Mouse (Mus musculus) forebrain, embryonic 11.5 days (tissue): Measurements from ENCODE around the gene Cyct. TPM values are rescaled to one million over a fixed set of nuclear protein-coding genes. Genes with fewer than 3 reads are reported as not detected.

Source experiments
- ATAC-seq: fragments of 200-750 bp; cut with Nextera tagmentation; replicated peaks from 2 replicates; pipeline ENCODE4 v1.8.0; 2017; ENCODE audit warnings: moderate TSS enrichment; ENCODE audit not compliant: low FRiP score
- DNase-seq: peaks from one replicate; pipeline ENCODE4 v3.0.0-alpha.2; 2017; ENCODE audit warnings: low spot score
- H3K27ac ChIP-seq: fragments of 300-500 bp; sonication (generic); 2 replicates; pipeline ENCODE4 v1.5.1; 2014; ENCODE audit warnings: low read depth, low read length
- H3K27me3 ChIP-seq: fragments of 300-500 bp; sonication (generic); 2 replicates; pipeline ENCODE4 v1.6.1; 2014; ENCODE audit warnings: mild to moderate bottlenecking, low read length, mixed read lengths; ENCODE audit not compliant: control insufficient read depth, insufficient read depth
- H3K36me3 ChIP-seq: fragments of 300-500 bp; sonication (generic); 2 replicates; pipeline ENCODE4 v1.6.1; 2014; ENCODE audit warnings: mild to moderate bottlenecking, low read length, moderate library complexity, mixed read lengths; ENCODE audit not compliant: control insufficient read depth, insufficient read depth
- H3K4me1 ChIP-seq: fragments of 300-500 bp; sonication (generic); replicated peaks from 2 replicates; pipeline ENCODE4 v1.6.1; 2014; ENCODE audit warnings: low read length, mixed read lengths; ENCODE audit not compliant: control insufficient read depth, insufficient read depth
- H3K4me2 ChIP-seq: fragments of 300-500 bp; sonication (generic); 2 replicates; pipeline ENCODE4 v1.6.1; 2014; ENCODE audit warnings: low read depth, mild to moderate bottlenecking, low read length, moderate library complexity, mixed read lengths; ENCODE audit not compliant: severe bottlenecking
- H3K4me3 ChIP-seq: fragments of 300-500 bp; sonication (generic); 2 replicates; pipeline ENCODE4 v1.5.1; 2014; ENCODE audit warnings: low read depth, low read length
- H3K9ac ChIP-seq: fragments of 300-500 bp; sonication (generic); 2 replicates; pipeline ENCODE4 v1.6.1; 2014; ENCODE audit warnings: low read length
- H3K9me3 ChIP-seq: fragments of 300-500 bp; sonication (generic); 2 replicates; pipeline ENCODE4 v1.6.1; 2016; ENCODE audit warnings: low read length, mixed read lengths; ENCODE audit not compliant: control insufficient read depth
- WGBS: fragments of 180-500 bp; shearing (Covaris S2); extraction: QIAGEN DNeasy Blood & Tissue Kit; methylation state at CpG from one replicate; pipeline ENCODE4 v1.1.7; 2014; 5-methylcytosine and 5-hydroxymethylcytosine counted together
- polyA plus RNA-seq: library from polyadenylated mRNA; unstranded; fragments of >200 nt; fragmentation: Nextera tagmentation; extraction: Ambion mirVana; gene quantifications from 2 replicates; pipeline ENCODE4 v1.2.1, GENCODE M21; 2014

Gene Cyct
- polyA plus RNA-seq, 1 experiment from 2014 or later: not detected

DNA sequence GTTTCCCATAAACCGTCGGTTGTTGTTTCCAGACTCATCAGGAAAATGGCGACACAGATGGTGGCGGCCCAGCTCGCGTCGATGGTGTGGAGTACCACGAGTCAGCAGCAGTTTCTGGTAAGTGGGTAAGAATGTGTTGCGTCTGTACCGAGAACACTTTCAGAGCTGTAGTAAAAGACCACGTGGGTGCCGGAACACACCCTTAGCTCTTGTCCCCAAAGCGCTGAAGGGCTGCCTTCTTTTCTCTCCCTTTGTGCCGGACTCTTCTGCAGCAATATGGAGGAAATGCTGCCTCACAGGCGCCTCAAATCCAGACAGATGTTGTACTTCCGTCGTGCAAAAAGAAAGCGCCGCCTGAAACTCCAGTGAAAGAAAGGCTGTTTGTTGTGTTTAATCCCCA is 18.4 kb upstream of the Cyct start:
- H3K27me3 ChIP-seq: no peaks in the 10 kb centered on the region
- H3K9ac ChIP-seq: no peak overlapping the region
- H3K27ac ChIP-seq: no peak overlapping the region
- no peaks in the 10 kb centered on the region for H3K4me1 ChIP-seq
- DNase-seq: no peak
- no peak for ATAC-seq
- no peaks in the 10 kb centered on the region for H3K9me3 ChIP-seq
- H3K4me3 ChIP-seq: no peak overlapping the region
- WGBS: 95% methylated on average over 19 of the region's 19 CpGs
- H3K36me3 ChIP-seq: peaks cover 3% of the 10 kb centered on the region
- H3K4me2 ChIP-seq: no peak overlapping the region

DNA sequence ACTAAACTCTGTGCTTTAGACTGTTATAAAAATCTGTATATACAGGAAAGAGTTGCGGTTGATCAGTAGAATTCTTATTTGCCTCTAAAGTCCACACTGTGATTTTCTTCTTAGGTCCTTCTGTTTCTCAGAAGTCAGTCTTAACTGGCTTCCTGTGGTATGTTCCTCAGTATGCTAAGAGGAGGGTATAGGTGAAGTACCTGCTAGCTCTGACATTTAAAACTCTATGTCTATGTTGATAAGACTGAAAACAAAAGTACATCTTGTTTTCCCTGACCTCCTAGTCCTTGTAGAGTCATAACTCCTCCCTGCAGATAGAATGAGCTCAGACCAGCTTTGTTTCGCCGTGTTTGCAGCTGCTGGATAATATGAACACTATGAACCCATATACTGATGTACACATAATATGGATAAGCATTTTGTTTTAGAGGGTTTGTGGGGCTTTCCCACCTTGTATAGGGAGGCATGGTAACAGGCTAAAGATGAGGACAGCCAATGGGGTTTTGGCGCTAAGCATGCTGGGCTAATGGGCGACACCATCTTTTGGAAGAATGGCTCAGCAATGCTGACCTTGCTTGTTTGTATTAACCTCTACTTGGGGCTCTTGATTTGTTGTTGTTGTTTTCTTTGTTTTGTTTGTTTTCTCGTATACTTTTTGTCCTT is 14.4 kb upstream of the Cyct start:
- Histone ChIP-seq H3K36me3 (peaks cover 3% of the 10 kb centered on the region), H3K4me3 (no peak overlapping the region), H3K4me2 (no peak overlapping the region), H3K9me3 (no peaks in the 10 kb centered on the region), H3K4me1 (peaks cover 3% of the 10 kb centered on the region; the same call in 1 of the 2 replicates), H3K9ac (no peak overlapping the region), H3K27ac (no peak overlapping the region), H3K27me3 (no peaks in the 10 kb centered on the region)
- ATAC-seq: no peak
- no peak for DNase-seq
- 91% methylated on average over 6 of the region's 6 CpGs for WGBS

GRCm38 (mm10) chr2:76372244-76372643 is 12.0 kb upstream of the Cyct start:
- no peak for DNase-seq
- H3K9ac ChIP-seq: no peak overlapping the region
- no peaks in the 10 kb centered on the region for H3K9me3 ChIP-seq
- H3K4me1 ChIP-seq: peaks cover 3% of the 10 kb centered on the region; the same call in 1 of the 2 replicates
- H3K4me2 ChIP-seq: no peak overlapping the region
- ATAC-seq: no peak
- H3K27ac ChIP-seq: no peak overlapping the region
- WGBS: 90% methylated on average over 4 of the region's 4 CpGs
- H3K36me3 ChIP-seq: no peaks in the 10 kb centered on the region; the same call in none of the 2 replicates
- H3K4me3 ChIP-seq: no peak overlapping the region
- no peaks in the 10 kb centered on the region for H3K27me3 ChIP-seq

DNA sequence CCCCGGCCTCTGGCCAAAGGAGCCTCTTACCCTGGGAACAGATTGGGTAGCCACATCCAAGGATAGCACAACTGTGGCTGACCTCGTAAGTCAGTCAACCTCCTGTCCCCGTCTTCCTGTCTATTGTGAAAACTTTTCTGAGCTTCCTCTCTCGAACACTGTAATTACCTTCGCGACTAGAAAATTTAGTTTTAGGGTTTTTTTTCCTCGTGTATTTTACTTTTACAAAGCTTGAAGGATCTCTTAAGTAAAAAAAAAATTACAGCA is 10.3 kb upstream of the Cyct start:
- peaks cover 3% of the 10 kb centered on the region; the same call in 1 of the 2 replicates for H3K4me1 ChIP-seq
- peak overlapping the region; percentile 72 for H3K4me2 ChIP-seq
- no peak overlapping the region for H3K27ac ChIP-seq
- DNase-seq (no peak), ATAC-seq (no peak)
- H3K9ac ChIP-seq: peak overlapping the region; percentile 90
- H3K4me3 ChIP-seq: peak overlapping the region; percentile 94
- no peaks in the 10 kb centered on the region for H3K27me3 ChIP-seq
- no peaks in the 10 kb centered on the region for H3K9me3 ChIP-seq
- no peaks in the 10 kb centered on the region; the same call in 1 of the 2 replicates for H3K36me3 ChIP-seq
- WGBS: 5% methylated on average over 7 of the region's 7 CpGs

GRCm38 (mm10) chr2:76369821-76370655 is 9.8 kb upstream of the Cyct start, which contains the start of gene Rbm45:
TSS of gene Rbm45 (plus strand) at chr2:76369984.
- H3K4me2 ChIP-seq: peak within 1 kb of the TSS; percentile 72
- DNase-seq: peak; percentile 94
- peak; percentile 91 for ATAC-seq
- peak within 1 kb of the TSS; percentile 90 for H3K9ac ChIP-seq
- H3K27me3 ChIP-seq: no peaks in the 10 kb centered on the region
- H3K27ac ChIP-seq: peak within 1 kb of the TSS; percentile 31; the same call in 1 of the 2 replicates
- H3K36me3 ChIP-seq: no peaks in the 10 kb centered on the region; the same call in 1 of the 2 replicates
- H3K4me1 ChIP-seq: peaks cover 3% of the 10 kb centered on the region; the same call in 1 of the 2 replicates
- H3K4me3 ChIP-seq: peak within 1 kb of the TSS; percentile 94
- no peaks in the 10 kb centered on the region for H3K9me3 ChIP-seq
- WGBS: under 1% methylated on average over 61 of the region's 61 CpGs

DNA sequence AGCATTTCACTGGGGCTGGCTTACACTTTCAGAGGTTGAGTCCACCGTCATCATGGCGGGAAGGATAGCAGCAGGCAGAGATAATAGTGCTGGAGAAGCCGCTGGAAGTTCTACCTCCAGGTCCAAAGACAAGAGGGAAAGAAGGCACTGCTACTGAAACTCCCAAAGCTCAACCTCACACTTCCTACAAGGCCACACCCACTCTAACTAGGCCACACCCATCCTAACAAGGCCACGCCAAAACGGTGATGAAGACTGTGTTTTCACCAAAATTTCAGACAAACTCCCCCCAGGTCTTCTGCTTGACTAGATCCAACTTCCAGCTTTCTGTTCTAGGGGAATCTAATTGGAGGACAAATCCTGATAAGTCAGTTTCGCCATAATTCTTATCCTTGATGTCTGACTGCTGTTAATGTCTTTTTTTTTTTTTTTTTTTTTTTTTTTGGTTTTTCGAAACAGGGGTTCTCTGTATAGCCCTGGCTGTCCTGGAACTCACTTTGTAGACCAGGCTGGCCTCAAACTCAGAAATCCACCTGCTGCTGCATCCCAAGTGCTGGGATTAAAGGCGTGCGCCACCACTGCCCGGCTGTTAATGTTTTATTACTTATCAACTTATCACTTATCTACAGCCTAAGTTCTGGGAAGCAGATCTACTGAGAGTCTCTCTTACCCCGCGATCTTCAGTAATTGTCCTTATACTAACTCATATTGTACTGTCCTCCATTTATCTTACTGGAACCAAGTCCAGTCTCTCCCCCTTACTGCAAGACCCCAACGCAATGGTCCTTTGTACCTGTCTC is 8.8 kb upstream of the Cyct start:
- H3K36me3 ChIP-seq: no peaks in the 10 kb centered on the region; the same call in 1 of the 2 replicates
- H3K9me3 ChIP-seq: no peaks in the 10 kb centered on the region
- H3K4me1 ChIP-seq: peaks cover 3% of the 10 kb centered on the region; the same call in 1 of the 2 replicates
- DNase-seq (no peak), ATAC-seq (peak; percentile 16; the same call in 1 of the 2 replicates)
- no peak overlapping the region for H3K9ac ChIP-seq
- WGBS: 73% methylated on average over 12 of the region's 13 CpGs
- no peak overlapping the region for H3K4me2 ChIP-seq
- H3K27me3 ChIP-seq: no peaks in the 10 kb centered on the region
- peak overlapping the region; percentile 94; the same call in 1 of the 2 replicates for H3K4me3 ChIP-seq
- H3K27ac ChIP-seq: no peak overlapping the region

GRCm38 (mm10) chr2:76367188-76367922 is 7.1 kb upstream of the Cyct start:
- H3K4me1 ChIP-seq: peaks cover 3% of the 10 kb centered on the region; the same call in 1 of the 2 replicates
- H3K27ac ChIP-seq: no peak overlapping the region
- WGBS: 16% methylated on average over 9 of the region's 9 CpGs
- no peaks in the 10 kb centered on the region for H3K27me3 ChIP-seq
- H3K9me3 ChIP-seq: no peaks in the 10 kb centered on the region
- ATAC-seq (no peak), DNase-seq (peak; percentile 87)
- no peak overlapping the region for H3K9ac ChIP-seq
- no peak overlapping the region for H3K4me2 ChIP-seq
- H3K36me3 ChIP-seq: no peaks in the 10 kb centered on the region
- H3K4me3 ChIP-seq: no peak overlapping the region

- Histone ChIP-seq H3K4me1 (peaks cover under 1% of the 10 kb centered on the region; the same call in 1 of the 2 replicates), H3K9me3 (no peaks in the 10 kb centered on the region), H3K27me3 (no peaks in the 10 kb centered on the region), H3K27ac (no peak overlapping the region), H3K36me3 (no peaks in the 10 kb centered on the region), H3K4me3 (no peak overlapping the region), H3K9ac (no peak overlapping the region), H3K4me2 (no peak overlapping the region)
- no peak for ATAC-seq
- 77% methylated on average over 4 of the region's 4 CpGs for WGBS
- DNase-seq: no peak
These were observed 5.6 kb upstream of the Cyct start for GRCm38 (mm10) chr2:76365811-76366210.
